ENCODE assay signal across 8 mouse cellular contexts in genomic region chr5:118465991-118466750, GRCm38 (mm10).
A peak's percentile ranks its signal among the peaks of the same experiment; 100 is the strongest.
DNase-seq lines count a peak whose midpoint lies in the region; ATAC-seq lines count a peak whose summit lies in the region.

No protein-coding gene starts in this region.

- no peak for DNase-seq in lung, postnatal 10 days
- DNase-seq in embryo, embryonic 9.5 days (ENCODE audit: extremely low spot score): peak; percentile 55
- DNase-seq in hindbrain, embryonic 14.5 days (ENCODE audit: low spot score): no peak
- peak; percentile 44 for DNase-seq in midbrain, embryonic 14.5 days
- no peak for DNase-seq in right cerebral cortex, postnatal 25 days
- no peak for DNase-seq in gastrocnemius, postnatal 4 days (ENCODE audit: low spot score in 2 of 2)

- peaks cover 22% of the 10 kb centered on the region for H3K4me1 ChIP-seq in lung, embryonic 16.5 days (replicated peaks; ENCODE audit: control insufficient read depth, insufficient read depth, low read length)
- peaks cover 12% of the 10 kb centered on the region for H3K4me1 ChIP-seq in hindbrain, embryonic 14.5 days (replicated peaks; ENCODE audit: control insufficient read depth, insufficient read depth, low read length)
- peaks cover 15% of the 10 kb centered on the region for H3K4me1 ChIP-seq in midbrain, embryonic 14.5 days (ENCODE audit: control insufficient read depth, insufficient read depth, low read length)

- peak; percentile 16 for ATAC-seq in lung, embryonic 16.5 days (ENCODE audit: low read depth)
- ATAC-seq in hindbrain, embryonic 14.5 days (ENCODE audit: low FRiP score): no peak
- ATAC-seq in midbrain, embryonic 14.5 days (ENCODE audit: low FRiP score, low TSS enrichment): no peak
- ATAC-seq in inflammation-experienced regulatory T-cells, adult 6 months: no peak

- H3K27me3 ChIP-seq in lung, embryonic 16.5 days (ENCODE audit: control insufficient read depth, insufficient read depth, low read depth, low read length): no peaks in the 10 kb centered on the region; the same call in 1 of the 2 replicates
- no peaks in the 10 kb centered on the region for H3K27me3 ChIP-seq in hindbrain, embryonic 14.5 days (ENCODE audit: control insufficient read depth, insufficient read depth, low read length)
- H3K27me3 ChIP-seq in midbrain, embryonic 14.5 days (ENCODE audit: control insufficient read depth, insufficient read depth, low read length): peaks cover 3% of the 10 kb centered on the region; the same call in 1 of the 2 replicates

- no peaks in the 10 kb centered on the region for H3K9me3 ChIP-seq in lung, embryonic 16.5 days (ENCODE audit: control insufficient read depth, low read length)
- H3K9me3 ChIP-seq in hindbrain, embryonic 14.5 days (ENCODE audit: control insufficient read depth, low read length): no peaks in the 10 kb centered on the region
- H3K9me3 ChIP-seq in midbrain, embryonic 14.5 days (ENCODE audit: control insufficient read depth, low read length): no peaks in the 10 kb centered on the region

- H3K4me3 ChIP-seq in lung, embryonic 16.5 days (ENCODE audit: low read length): peak overlapping the region; percentile 31
- H3K4me3 ChIP-seq in hindbrain, embryonic 14.5 days (replicated peaks; ENCODE audit: low read length): no peak overlapping the region
- H3K4me3 ChIP-seq in midbrain, embryonic 14.5 days (replicated peaks; ENCODE audit: low read depth, low read length): peak overlapping the region; percentile 10; the same call in 1 of the 2 replicates

- H3K36me3 ChIP-seq in lung, embryonic 16.5 days (ENCODE audit: control insufficient read depth, insufficient read depth, low read length): no peaks in the 10 kb centered on the region
- no peaks in the 10 kb centered on the region for H3K36me3 ChIP-seq in hindbrain, embryonic 14.5 days (replicated peaks; ENCODE audit: control insufficient read depth, insufficient read depth)
- H3K36me3 ChIP-seq in midbrain, embryonic 14.5 days (ENCODE audit: control insufficient read depth, insufficient read depth, low read length): no peaks in the 10 kb centered on the region

- peak overlapping the region; percentile 62 for H3K4me2 ChIP-seq in lung, embryonic 16.5 days (ENCODE audit: low read depth, low read length)
- peak overlapping the region; percentile 40 for H3K4me2 ChIP-seq in hindbrain, embryonic 14.5 days (replicated peaks)
- H3K4me2 ChIP-seq in midbrain, embryonic 14.5 days (ENCODE audit: low read length): peak overlapping the region; percentile 43

- peak overlapping the region; percentile 56 for H3K27ac ChIP-seq in lung, embryonic 16.5 days (ENCODE audit: low read length)
- H3K27ac ChIP-seq in hindbrain, embryonic 14.5 days: no peak overlapping the region
- H3K27ac ChIP-seq in midbrain, embryonic 14.5 days (replicated peaks; ENCODE audit: low read depth, low read length): no peak overlapping the region

- WGBS in lung, embryonic 16.5 days: 15% methylated on average over 10 of the region's 10 CpGs
- 20% methylated on average over 10 of the region's 10 CpGs for WGBS in hindbrain, embryonic 14.5 days
- WGBS in midbrain, embryonic 14.5 days: 13% methylated on average over 10 of the region's 10 CpGs

- H3K9ac ChIP-seq in lung, embryonic 16.5 days (ENCODE audit: low read length): peak overlapping the region; percentile 58
- peak overlapping the region; percentile 38; the same call in 1 of the 2 replicates for H3K9ac ChIP-seq in hindbrain, embryonic 14.5 days
- no peak overlapping the region; the same call in 1 of the 2 replicates for H3K9ac ChIP-seq in midbrain, embryonic 14.5 days (replicated peaks; ENCODE audit: low read length)

Comparison
In these comparisons a context has a peak if more than half of its experiments do, and no peak if none do; other contexts are left out.
1. DNase-seq: peak in embryo, embryonic 9.5 days (single experiment) and midbrain, embryonic 14.5 days (single experiment); none in lung, postnatal 10 days (single experiment), hindbrain, embryonic 14.5 days (single experiment), right cerebral cortex, postnatal 25 days (single experiment) and gastrocnemius, postnatal 4 days (0 of 2).
2. Peak in every context shown above with its lines, with median percentiles within 50 percentile points of each other: H3K4me2 ChIP-seq.